Mouse (Mus musculus): Measurements from ENCODE around the gene F3.
A peak's percentile ranks its signal among the peaks of the same experiment; 100 is the strongest.

The F3 gene

DNA sequence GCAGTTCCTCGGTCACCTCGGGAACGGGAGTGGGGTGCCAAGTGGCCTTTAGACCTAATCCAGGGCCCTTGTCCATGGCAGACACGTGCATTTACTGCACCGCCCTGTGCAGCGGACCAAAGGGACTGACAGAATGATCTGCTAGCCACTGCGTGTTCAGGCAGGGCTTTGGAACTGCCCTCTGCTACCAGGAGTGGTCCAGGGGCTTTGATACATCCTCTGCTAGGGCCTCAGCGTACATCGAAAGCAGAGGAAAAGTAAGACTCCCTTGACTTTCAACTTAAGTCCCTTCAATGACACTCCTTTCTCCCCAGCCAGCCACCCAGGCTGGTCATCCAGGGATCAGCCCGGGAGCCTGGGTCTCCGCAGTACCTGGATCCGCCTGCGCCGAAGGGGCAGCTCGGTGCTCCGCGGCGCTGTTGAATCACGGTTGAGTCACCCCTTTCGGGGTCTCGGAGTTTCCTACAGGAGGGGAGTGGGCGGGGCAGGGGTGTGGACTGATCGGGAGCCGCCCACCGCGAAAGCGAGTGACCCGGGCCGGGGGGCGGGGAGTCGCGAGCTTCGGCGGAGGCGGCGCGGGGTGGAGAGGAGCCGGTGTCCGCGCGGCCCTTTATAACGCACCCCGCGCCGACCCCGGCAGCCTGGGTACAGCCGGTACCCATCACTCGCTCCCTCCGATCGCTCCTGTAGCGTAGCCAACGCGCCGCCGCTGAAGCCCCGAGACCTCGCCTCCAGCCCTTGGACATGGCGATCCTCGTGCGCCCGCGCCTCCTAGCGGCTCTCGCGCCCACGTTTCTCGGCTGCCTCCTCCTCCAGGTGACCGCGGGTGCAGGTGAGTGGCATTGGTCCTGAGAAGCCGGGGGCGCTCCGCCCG lies at the start of gene F3:
TSS of gene F3 (plus strand) at position 567 of the 874 bp plus-strand sequence.
- DNase-seq = peak; percentile 91

DNA sequence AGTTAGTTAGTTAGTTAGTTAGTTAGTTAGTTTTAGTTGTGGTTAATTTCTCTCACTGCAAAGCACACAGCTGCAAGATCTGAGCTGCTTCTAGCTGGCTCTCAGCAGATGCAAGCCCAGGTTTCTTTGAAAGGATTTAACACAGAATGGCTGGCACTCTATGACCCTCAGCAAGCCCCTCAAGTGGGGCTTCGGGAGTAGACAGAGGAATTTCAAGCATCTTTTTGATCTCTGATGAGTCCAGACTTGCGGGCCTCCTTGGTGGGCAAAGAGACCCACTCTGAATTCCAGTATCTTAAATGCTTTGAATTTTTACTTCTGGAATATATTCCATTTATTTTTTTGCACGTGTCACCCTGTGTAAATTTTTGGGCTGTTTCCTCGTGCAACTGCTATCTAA lies 44.4 kb upstream of the F3 start:
- DNase-seq = no peak

DNA sequence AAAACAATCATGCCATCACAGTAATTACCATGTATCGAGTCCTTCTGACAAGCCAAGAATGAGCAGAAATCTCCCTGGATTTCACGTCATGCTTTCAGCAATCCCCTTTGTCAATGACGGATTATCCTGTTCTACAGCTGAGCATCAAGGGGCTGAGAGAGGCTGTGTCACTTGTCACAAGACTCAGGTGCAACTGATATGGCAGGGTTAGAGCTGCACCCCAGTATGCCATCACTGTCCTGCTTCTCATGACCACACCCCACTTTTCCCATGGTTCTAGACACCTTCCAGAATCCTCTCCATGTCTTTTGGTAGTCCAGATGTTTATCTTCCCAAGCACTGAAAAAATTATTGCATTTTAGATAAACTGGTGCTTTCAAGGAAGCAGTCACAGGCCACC lies 43.9 kb upstream of the F3 start:
- no peak for DNase-seq

DNA sequence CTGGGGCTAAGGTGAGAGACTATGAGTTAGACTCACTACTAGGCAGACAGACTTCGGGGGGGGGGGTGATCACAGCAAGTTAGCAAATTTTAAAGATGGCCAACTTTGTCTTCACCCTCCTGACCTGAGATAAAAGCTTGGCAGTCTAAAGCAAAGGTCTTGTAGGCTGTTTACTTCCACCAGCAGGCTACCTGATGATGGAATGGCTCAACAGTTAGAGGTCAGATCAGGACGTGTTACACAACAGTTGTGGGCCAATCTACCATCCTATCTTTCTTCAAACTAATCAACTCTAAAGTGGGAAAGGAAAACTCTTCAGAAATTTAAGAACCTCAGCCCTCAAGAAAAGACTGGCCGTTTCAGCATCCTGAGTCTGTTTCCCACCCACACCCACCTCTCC lies 43.1 kb upstream of the F3 start:
- DNase-seq = no peak

DNA sequence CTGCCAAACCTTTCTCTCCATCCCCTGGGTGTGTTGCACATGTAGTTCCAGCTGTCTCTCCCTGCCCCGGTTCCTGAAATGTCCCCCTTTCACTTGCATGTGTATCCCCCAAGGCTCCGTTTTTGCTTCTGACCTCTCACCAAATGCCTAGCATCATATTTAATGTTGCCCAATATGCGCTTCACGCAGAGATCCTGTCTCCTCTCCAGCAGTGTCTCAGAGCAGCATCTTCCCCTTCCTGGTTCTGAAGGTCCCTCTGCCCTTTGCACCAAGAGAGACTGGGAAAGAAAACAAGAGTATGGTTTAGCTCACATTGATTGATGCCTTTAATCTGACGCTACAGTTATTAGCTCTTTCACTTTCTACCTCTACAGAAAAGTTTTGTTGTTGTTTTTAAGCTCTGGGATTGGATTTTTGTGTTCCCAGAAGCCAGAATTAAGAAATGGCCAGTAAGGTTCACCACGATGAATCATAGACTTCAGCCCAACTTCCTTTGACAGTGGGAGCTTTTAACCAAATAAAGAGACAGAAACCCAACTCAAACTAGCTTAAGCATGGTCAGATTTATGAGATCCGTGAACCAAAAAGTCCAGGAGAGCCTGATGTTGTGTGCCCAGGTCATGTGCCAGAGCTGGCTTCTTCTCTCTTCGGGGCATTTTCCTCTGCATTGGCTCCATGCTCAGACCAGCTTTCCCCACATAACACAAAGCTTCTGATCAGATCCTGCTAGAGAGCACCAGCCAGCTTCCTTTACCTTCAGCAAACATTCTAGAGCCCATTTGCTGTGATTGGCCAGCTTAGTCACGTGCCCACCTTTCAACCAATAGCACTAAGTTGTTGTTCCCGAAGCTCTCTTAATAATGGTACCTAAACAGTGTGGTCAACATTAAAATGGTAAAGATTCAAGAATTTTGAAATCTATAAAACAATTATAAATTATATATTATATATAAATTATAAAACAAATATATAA lies 40.6 kb upstream of the F3 start:
- no peak for DNase-seq

DNA sequence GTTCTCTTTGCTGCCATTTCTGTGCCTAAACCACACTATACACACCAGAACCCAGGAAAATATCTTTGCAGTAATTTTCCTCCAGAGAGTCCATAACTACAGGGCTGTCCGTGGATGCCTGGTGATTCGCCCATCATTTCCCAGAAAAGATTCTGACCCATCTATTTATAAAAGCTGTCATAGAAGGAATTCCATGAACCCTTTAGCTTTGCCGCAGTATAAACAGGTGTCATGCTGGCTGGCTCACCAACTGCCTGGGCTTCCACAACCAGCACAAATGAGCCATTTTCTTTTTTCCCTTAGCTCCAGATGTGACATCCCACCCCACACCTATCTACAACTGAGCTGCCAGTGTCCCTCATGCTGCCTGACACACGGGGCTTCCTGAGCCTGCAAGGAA lies 38.8 kb upstream of the F3 start:
- DNase-seq = no peak

DNA sequence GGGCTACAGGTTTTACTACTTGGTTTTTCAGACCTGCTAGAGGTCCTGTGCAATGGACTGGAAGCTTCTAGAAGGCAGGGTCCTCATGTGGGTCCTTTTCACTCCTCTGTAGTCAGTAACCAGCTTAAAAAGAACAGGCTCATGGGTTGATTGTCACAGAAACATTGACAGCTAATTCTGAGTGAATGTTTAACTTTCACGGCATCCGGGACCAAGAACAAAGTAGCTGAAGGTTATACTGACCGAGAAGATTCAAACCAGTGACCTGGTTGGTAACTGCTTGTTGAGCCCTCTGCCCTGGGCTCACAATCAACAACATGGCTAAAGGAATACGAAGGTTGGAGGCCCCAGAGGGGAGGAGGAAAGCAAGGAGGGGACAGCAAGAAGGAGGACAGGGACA lies 38.4 kb upstream of the F3 start:
- no peak for DNase-seq

DNA sequence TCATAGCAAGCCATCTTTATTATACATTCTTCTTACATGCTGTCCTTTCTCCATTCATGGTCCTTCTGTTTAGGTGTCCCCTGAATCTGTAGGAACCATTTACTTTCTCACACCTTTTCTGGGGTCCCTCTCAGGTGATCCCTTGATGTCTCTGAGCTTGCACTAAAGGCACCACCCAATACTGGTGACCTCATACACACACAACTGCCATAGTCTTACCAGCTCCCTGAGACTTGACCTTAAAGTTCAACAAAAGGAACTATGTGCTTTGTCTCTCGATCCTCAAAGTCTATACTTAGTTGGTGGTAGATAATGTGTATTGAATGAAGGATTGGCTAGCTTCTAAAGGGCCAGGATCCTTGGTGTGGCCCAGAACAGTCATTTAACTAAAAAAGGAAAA lies 37.4 kb upstream of the F3 start:
- no peak for DNase-seq

DNA sequence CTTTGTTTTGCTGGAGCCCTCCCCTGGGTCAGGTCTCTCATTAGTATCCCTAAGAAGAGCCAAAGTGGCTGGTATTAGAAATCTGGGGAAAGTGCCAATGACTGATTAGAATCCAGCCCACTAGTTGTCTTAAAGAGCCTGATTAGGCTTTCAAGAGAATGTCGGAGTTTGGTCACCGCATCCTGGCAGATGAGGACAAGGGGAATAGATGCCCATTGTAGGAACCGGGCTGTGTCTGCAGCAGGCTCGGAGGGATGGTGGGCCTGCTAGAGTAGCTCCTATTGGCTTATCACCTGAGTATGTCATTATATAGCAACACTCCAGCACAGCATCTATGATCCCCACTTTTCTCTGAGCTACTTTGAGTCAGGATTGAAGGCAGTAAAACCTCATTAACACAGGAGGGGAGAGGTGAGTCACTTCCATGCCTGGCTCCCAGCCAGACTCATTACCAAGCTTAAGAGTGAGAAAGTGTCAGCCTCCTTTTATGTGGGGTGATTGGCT lies 36.9 kb upstream of the F3 start:
- DNase-seq = peak; percentile 37

DNA sequence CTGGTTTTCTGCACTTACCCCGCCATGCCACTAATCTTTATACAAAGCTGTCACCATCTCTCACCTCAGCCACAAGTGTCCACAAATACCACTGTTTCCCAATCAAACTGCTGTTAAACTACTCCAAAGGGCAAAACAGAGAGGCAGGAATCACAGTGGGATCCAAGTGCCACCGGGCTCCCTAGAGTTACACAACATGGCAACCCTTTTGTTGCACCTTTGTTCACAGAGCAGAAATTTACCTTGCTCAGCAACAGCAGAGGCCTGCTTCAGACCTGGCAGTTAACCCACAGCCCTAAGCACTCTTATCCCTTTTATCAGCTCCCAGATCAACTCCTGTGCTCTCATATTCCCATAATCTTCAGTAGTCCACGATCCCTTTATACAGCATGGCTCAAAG lies 35.6 kb upstream of the F3 start:
- no peak for DNase-seq

DNA sequence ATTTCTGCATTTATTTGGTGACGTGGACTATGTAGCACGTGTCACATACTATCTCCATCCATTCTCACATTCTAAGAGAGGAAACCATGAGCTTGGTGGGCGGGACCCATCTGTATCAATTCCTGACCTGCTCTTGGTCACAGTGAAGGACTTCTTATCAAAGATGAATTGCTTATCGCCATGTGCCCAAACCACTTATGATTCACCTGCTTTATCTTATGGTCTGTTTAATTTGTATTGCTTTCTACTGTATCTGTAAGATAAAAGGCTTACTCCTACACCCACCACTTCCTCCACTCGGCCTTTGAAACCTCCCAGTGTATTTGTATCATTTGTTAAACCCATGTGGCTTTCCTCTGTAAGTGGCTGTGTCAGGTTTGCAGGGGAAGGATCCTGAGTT lies 34.3 kb upstream of the F3 start:
- no peak for DNase-seq

DNA sequence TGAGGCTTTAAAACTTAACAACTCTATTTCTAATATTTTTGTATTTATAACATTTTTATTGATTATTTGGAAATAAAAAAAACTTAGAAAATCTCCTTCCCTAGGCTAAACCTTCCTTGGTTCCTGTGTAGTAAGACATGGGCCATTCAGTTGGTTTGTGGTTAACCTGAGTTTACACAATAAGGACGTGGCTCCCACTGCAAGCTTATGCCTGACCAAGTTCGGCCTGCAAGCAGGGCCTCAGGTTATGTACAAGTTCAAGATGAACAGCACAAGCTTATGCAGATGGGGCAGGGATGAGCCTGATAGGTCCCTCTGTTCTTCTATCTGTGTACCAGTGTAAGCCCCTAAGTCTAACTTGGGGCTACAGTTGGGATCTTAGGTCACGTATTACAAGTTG lies 33.6 kb upstream of the F3 start:
- no peak for DNase-seq

DNA sequence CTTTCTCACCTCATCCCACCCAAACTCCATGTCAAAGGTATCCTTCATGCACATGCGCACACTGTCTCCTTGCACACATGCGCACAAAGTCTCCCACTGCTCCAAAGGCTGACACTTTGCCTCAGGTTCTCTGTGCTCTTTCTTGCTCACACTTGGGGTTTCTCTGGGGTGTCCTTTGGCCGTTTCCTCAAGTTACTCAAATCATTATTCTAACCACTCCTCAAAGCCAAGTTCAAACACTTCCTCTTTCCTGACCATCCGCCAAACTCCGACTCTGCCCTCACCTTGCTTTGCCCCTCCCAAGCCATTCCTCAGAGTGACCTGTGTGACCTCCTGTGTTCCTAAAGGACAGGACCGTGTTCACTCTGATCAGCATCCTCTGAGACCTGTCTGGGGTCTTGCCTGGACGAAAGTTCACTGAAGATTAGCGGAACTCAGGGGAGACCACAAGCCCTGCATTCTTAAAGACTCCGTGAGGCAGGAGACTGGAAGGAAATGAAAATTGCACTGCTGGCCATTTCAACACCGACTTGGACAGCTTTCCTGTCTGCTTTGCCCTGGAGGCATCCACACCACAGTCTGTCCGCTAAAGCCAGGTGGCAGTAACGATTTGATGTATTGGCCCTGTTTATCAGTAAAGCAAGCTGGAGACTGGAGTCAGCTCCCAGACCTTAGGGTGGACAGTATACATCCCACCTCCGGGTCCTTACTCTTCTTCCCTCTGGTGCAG lies 30.2 kb upstream of the F3 start:
- DNase-seq = no peak

DNA sequence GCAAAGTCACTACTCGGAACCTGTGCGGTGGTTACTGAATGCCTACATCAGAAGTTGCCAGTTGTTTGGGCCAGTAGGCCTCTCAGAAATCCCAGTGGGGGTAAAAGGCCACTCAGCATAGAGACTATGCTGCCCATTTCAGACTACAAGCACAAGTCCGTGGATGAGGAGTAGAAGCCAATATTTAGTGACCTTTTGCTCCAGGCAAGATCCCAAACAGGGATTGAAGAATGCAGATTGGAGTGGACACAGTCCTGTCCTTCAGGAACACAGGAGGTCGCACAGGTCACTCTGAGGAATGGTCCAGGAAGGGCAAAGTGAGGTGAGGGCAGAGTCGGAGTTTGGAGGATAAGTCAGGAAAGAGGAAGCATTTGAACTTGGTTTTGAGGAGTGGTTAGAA lies 29.6 kb upstream of the F3 start:
- DNase-seq = no peak

DNA sequence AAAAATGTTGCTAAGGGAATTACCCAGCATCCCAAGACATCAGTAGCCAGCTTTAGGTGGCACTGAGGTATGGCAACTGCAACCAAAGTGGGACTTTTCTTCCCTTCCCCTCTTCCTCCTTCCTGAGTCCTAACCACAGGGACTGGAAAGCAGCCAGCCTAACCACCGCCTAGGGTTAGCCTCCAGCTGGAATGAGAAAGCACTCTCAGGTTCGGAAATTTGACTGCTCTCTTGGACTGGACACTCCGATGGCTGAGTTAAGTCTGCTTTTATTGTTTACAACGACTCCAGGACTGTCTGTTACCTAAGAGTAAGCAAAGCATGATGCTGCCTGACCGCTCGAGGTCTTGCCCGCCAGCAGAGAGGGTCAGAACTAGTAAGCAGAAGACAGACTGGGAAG lies 26.2 kb upstream of the F3 start:
- DNase-seq = no peak

DNA sequence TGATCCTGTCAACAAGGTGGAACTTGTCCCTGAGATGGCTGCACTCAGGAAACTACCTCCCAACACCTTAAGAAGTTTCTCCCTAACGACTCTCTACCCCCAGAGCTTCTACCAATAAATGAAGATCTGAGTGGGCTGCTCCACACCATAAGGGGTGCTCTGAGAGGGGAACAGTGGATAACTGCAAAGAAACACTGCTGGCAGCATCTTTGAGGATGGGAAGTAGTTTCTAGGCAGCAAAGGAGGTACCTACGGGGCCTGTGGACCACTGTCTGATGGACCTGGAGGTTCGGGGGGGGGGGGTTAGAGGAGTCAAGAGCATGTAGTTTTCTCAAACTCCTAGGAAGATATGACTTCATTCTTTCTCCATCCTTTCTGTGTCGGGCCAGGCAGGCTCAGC lies 23.9 kb upstream of the F3 start:
- DNase-seq = no peak

DNA sequence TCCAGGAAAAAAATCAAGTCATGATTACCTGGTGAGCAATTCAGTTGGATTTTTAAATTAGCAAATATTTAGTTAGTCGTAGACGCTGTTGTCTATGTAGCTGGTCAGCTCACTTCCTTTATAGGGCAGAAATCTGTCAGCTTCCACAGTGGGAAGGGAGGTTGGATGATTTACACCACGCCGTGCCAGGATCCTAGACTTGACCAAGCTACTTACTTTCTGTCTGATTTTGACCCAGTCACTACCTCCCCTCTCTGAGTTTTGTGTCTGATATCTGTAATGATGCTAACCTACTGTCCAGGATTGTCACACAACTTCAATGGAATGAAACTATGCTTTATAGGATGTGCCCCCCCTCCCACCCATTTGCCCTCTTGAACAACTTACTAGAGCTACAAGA lies 23.5 kb upstream of the F3 start:
- no peak for DNase-seq

DNA sequence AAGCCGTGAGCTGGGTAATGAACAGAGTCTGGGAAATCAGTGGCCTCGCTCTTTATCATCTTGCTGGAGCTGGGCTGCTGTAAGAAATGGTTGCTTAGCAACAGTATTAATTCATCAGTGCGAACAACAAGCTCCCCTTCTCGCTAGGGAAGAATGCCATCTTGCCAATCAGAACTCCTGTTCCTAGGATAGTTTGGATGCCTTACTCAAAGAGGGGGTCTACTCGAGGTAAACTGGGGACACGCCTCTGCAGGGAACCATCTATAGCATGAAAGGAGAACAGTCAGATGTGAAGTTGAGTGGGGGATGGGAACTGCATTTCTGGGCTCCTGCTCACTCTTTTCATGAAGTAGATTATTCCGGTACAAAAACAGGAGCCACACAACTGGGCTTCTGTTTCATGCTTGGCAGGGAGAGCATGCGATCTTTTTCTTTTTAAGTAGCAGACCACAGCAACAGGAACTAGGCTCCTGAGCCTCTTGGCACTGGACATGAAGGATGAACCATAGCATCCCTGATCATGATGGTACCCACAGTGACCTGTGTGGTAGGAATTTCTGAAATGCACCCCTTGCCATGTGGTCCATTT lies 22.9 kb upstream of the F3 start:
- DNase-seq = no peak

DNA sequence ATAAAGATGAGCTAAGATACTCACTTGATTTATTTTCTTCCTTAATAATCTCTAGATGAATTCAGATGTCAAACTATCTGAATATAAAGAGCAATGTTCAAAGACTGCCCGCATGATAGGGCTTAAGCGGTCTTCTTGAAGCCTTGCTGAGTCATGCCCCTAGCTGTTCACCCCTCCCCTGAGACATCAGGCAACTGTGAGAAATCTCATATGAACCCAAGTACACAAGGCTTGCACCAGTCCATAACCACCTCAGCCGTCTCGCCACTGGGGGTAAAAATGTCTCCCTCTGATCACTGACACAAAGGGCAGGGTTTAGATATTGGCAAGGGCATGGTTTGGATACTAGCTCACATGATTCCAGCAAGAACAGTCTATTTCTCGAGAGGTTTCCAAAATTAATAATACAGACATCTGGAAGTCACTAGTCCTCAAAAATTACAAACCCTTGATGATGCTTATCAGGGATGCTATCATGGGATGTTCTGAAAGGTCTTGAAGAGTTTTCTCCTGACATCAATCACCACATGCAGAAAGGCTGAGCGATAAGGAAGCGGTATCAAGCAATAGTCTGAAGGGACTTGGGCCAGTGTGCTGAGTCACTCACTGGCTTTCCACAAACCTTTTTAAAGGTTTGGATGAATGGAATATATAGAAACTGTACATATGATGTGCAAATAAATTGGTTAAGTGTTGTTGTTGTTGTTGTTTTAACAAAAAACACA lies 20.0 kb upstream of the F3 start:
- no peak for DNase-seq

DNA sequence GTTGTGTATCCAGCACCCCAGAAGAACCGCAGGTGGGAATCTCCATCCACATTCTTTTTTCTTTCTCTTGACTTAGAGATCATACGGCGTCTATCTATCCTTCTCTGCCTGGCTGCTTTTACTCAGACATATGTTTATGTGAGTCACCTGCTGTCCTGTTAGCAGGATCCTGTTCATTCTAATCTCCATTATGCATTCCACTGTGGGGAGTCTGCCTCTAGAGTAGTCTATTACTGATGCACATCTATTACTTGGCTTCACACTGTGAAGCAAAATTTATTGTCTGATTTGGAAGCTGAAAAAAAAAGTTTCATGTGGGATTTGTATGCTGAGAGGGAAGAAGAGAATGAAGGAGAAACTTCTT lies 19.5 kb upstream of the F3 start:
- DNase-seq = no peak

DNA sequence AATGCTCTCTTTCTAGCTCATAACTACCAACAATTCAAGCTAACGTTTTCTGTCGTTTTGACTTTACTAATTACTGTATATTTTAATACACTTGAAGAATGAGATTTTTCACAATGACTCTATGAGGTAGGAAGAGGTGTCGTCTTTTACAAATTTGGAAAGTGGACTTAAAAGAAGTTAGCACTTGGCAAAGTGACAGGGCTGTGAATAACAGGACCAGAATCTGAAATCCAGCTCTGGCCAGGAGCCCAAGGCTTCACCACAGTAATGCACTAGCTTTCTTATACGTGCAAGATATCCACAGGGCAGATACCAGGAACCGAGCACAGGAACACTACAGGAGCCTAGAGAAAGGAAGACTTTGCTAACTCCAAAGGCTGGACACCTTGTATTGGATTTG lies 17.2 kb upstream of the F3 start:
- no peak for DNase-seq

DNA sequence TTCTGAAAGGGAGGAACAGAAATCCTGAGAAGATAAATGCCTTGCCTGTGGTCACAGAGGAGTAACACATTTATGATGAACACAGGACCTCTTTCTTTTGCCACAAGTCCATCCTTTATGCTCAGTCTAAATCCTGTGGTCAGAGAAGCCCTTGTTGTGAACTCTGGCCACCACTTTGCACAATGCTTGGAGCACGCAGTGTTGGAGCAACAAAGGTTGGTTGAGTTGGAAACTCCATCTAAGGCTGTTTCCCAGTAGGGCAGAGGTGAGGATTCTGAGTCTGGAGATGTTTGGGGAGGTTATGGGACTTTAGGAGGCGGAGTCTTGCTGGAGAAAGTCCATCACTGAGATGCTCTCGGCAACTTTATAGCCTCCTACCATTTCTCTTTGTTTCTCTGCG lies 16.2 kb upstream of the F3 start:
- DNase-seq = no peak

Measured in kidney, postnatal 10 days (tissue).